Mouse (Mus musculus): ENCODE data around the gene Cacna1d. TPM values are rescaled to one million over a fixed set of nuclear protein-coding genes. Genes with fewer than 3 reads are reported as not detected.

Cacna1d gene
- total and polyA plus RNA-seq, 3 experiments: not detected

DNA sequence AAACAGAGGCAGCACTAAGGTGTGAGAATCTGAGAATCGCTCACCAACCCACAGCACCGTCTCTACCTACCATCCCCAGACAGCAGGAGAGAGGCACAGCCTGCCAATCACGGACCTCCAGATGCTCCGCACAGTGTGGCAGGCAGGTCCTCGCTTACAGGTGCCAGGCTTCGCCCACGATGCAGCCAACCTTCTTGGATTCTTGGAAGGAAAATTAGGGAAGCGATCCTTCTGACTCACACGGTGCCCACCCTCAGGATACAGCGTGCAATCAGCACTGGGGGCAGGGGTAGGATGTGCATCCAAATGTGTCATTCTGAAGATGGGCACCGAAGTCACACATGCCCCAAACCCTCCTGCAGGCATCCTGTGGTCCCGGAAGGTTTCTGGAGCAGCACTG is 173.0 kb downstream of the Cacna1d start:
- Histone ChIP-seq H3K27me3 (ENCODE audit: control insufficient read depth in 1 of 2, insufficient read depth in 2 of 2, low read length in 2 of 2) (no peaks in the 10 kb centered on the region; a peak in 1 of 4 replicates), H3K4me3 (ENCODE audit: control insufficient read depth in 1 of 2, insufficient read depth in 1 of 2, low read depth in 2 of 2, low read length in 2 of 2) (no peak overlapping the region), H3K4me1 (ENCODE audit: control insufficient read depth in 1 of 2, insufficient read depth in 2 of 2, low read length in 2 of 2) (no peaks in the 10 kb centered on the region), H3K27ac (ENCODE audit: control insufficient read depth, low read depth, low read length) (no peak overlapping the region), H3K79me2 (ENCODE audit: control insufficient read depth, insufficient read depth, low read length, poor library complexity) (no peaks in the 10 kb centered on the region), H3K9me3 (replicated peaks; ENCODE audit: insufficient read depth, low read length) (no peaks in the 10 kb centered on the region), H3K36me3 (ENCODE audit: control insufficient read depth in 1 of 2, insufficient read depth in 2 of 2, low read length in 2 of 2) (no peaks in the 10 kb centered on the region), H3K9ac (ENCODE audit: control insufficient read depth, low read depth, low read length, poor library complexity, severe bottlenecking) (no peak overlapping the region)
- no peak for DNase-seq (ENCODE audit: low read depth, low spot score)
- no peak for TF ChIP-seq TAL1 (IDR thresholded peaks at IDR 0.05; ENCODE audit: low read length)
- no peak for TF ChIP-seq CTCF (IDR thresholded peaks at IDR 0.05 in 2 of 3, conservative IDR thresholded peaks at IDR 0.05 in 1 of 3; ENCODE audit: control insufficient read depth in 1 of 3, insufficient read depth in 1 of 3, low read depth in 2 of 3, low read length in 3 of 3, poor library complexity in 1 of 3, severe bottlenecking in 1 of 3)
- TF ChIP-seq GATA1 (IDR thresholded peaks at IDR 0.05; ENCODE audit: low read depth, low read length): no peak
- no peak for TF ChIP-seq GABPA (IDR thresholded peaks at IDR 0.05; ENCODE audit: low read depth, low read length)
- no peak for TF ChIP-seq MAFK (IDR thresholded peaks at IDR 0.05; ENCODE audit: borderline replicate concordance, low read depth, low read length)

DNA sequence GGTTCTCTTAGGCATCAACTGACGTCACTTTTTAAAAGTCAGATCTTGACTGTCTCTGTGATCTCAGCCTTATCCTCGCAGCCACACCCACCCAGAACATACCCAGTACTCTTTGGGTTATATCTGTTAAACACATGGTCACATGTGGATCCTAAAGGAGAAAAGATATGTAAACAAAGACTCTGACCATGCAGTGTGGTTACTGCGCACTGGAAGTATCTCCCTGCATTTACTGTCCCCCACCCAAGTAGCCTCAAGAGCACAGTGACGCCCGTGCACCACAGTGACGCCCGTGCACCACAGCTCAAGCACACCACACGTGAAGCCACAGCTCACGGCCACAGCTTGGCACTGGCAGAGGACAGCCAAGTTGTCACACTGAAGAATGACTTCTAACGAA is 173.6 kb downstream of the Cacna1d start:
- no peaks in the 10 kb centered on the region for H3K4me1 ChIP-seq (ENCODE audit: control insufficient read depth in 1 of 2, insufficient read depth in 2 of 2, low read length in 2 of 2)

DNA sequence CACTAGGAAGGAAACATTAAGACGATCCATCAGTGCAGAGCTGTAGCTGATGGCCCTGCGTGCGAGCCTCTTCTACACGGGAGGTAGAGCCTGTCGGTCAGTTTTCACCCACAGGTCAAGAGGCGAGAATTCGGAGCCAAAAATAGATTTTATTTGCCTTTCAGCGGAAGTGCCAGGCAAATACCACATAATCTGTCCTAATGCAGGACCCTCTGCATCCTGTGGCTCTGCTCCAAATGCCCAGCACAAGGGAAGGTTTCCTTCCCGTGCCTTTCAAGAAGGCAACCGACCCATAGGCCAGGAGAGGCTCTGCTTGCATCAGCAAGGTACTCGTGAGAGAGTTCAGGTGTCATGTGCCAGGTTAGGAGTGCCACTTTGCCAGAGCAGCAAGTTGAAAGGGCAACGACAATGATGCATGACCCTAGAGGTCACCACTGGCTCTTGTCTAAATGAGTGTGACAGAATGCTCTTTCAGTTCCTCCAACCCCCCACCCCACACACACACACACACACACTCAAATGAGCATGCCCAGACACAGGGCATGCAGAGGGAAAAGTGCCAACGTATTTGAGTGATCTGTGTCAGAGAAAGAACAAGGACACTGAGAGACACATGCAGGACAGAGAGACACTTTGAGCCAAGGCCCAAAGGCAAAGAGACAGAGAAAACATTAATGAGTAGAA is 179.9 kb downstream of the Cacna1d start:
- DNase-seq (ENCODE audit: low read depth, low spot score): no peak
- no peak overlapping the region for H3K27ac ChIP-seq (ENCODE audit: control insufficient read depth, low read depth, low read length)
- H3K27me3 ChIP-seq (ENCODE audit: control insufficient read depth in 1 of 2, insufficient read depth in 2 of 2, low read length in 2 of 2): no peaks in the 10 kb centered on the region; a peak in 1 of 4 replicates
- no peaks in the 10 kb centered on the region for H3K4me1 ChIP-seq (ENCODE audit: control insufficient read depth in 1 of 2, insufficient read depth in 2 of 2, low read length in 2 of 2)
- H3K4me3 ChIP-seq (ENCODE audit: control insufficient read depth in 1 of 2, insufficient read depth in 1 of 2, low read depth in 2 of 2, low read length in 2 of 2): no peak overlapping the region
- no peak overlapping the region for H3K9ac ChIP-seq (ENCODE audit: control insufficient read depth, low read depth, low read length, poor library complexity, severe bottlenecking)
- H3K36me3 ChIP-seq (ENCODE audit: control insufficient read depth in 1 of 2, insufficient read depth in 2 of 2, low read length in 2 of 2): no peaks in the 10 kb centered on the region
- no peak for TF ChIP-seq CHD1 (IDR thresholded peaks at IDR 0.05; ENCODE audit: low read depth, low read length)
- TF ChIP-seq POLR2AphosphoS5 (IDR thresholded peaks at IDR 0.05; ENCODE audit: borderline replicate concordance, low read depth, low read length): no peak
- TF ChIP-seq ZMIZ1 (IDR thresholded peaks at IDR 0.05; ENCODE audit: low read depth, low read length): no peak
- TF ChIP-seq MAX (IDR thresholded peaks at IDR 0.05; ENCODE audit: low read length): no peak
- TF ChIP-seq MYB (IDR thresholded peaks at IDR 0.05; ENCODE audit: low read depth, low read length): no peak
- TF ChIP-seq ZNF384 (IDR thresholded peaks at IDR 0.05; ENCODE audit: low read depth, low read length): no peak
- TF ChIP-seq POLR2AphosphoS2 (IDR thresholded peaks at IDR 0.05; ENCODE audit: low read length): no peak
- TF ChIP-seq MAFK (IDR thresholded peaks at IDR 0.05; ENCODE audit: borderline replicate concordance, low read depth, low read length): no peak
- no peak for TF ChIP-seq MXI1 (IDR thresholded peaks at IDR 0.05; ENCODE audit: low read depth, low read length)
- no peak for TF ChIP-seq TBP (IDR thresholded peaks at IDR 0.05; ENCODE audit: low read depth, low read length)
- TF ChIP-seq UBTF (IDR thresholded peaks at IDR 0.05; ENCODE audit: borderline replicate concordance, insufficient read depth, low read depth, low read length): no peak
- no peak for TF ChIP-seq RAD21 (IDR thresholded peaks at IDR 0.05; ENCODE audit: low read depth, low read length)
- TF ChIP-seq CHD2 (IDR thresholded peaks at IDR 0.05; ENCODE audit: low read length): no peak
- no peak for TF ChIP-seq JUND (IDR thresholded peaks at IDR 0.05; ENCODE audit: low read depth, low read length)
- no peak for TF ChIP-seq GABPA (IDR thresholded peaks at IDR 0.05; ENCODE audit: low read depth, low read length)
- no peak for TF ChIP-seq MYC (IDR thresholded peaks at IDR 0.05; ENCODE audit: low read depth, low read length)
- H3K79me2 ChIP-seq (ENCODE audit: control insufficient read depth, insufficient read depth, low read length, poor library complexity): no peaks in the 10 kb centered on the region
- H3K9me3 ChIP-seq (replicated peaks; ENCODE audit: insufficient read depth, low read length): no peaks in the 10 kb centered on the region

More for the DNA sequence above, 173.6 kb downstream of the Cacna1d start:
- H3K4me3 ChIP-seq (ENCODE audit: control insufficient read depth in 1 of 2, insufficient read depth in 1 of 2, low read depth in 2 of 2, low read length in 2 of 2): no peak overlapping the region
- H3K27me3 ChIP-seq (ENCODE audit: control insufficient read depth in 1 of 2, insufficient read depth in 2 of 2, low read length in 2 of 2): no peaks in the 10 kb centered on the region; a peak in 1 of 4 replicates
- H3K9me3 ChIP-seq (replicated peaks; ENCODE audit: insufficient read depth, low read length): no peaks in the 10 kb centered on the region
- DNase-seq (ENCODE audit: low read depth, low spot score): no peak
- no peak overlapping the region for H3K9ac ChIP-seq (ENCODE audit: control insufficient read depth, low read depth, low read length, poor library complexity, severe bottlenecking)
- no peaks in the 10 kb centered on the region for H3K79me2 ChIP-seq (ENCODE audit: control insufficient read depth, insufficient read depth, low read length, poor library complexity)
- TF ChIP-seq ZKSCAN1 (IDR thresholded peaks at IDR 0.05; ENCODE audit: low read depth, low read length) (no peak), POLR2AphosphoS2 (IDR thresholded peaks at IDR 0.05; ENCODE audit: low read length) (no peak), CTCF (IDR thresholded peaks at IDR 0.05 in 2 of 3, conservative IDR thresholded peaks at IDR 0.05 in 1 of 3; ENCODE audit: control insufficient read depth in 1 of 3, insufficient read depth in 1 of 3, low read depth in 2 of 3, low read length in 3 of 3, poor library complexity in 1 of 3, severe bottlenecking in 1 of 3) (no peak), EP300 (IDR thresholded peaks at IDR 0.05; ENCODE audit: low read depth in 1 of 2, low read length in 2 of 2) (no peak), MEF2A (IDR thresholded peaks at IDR 0.05; ENCODE audit: extremely low read depth, insufficient replicate concordance, low read depth, low read length, poor library complexity, severe bottlenecking) (no peak), JUND (IDR thresholded peaks at IDR 0.05; ENCODE audit: low read depth, low read length) (no peak), ETS1 (IDR thresholded peaks at IDR 0.05; ENCODE audit: low read depth, low read length) (no peak), ZC3H11A (IDR thresholded peaks at IDR 0.05; ENCODE audit: low read depth, low read length) (no peak), SIN3A (IDR thresholded peaks at IDR 0.05; ENCODE audit: low read length) (no peak), USF1 (IDR thresholded peaks at IDR 0.05; ENCODE audit: low read depth, low read length) (no peak), RAD21 (IDR thresholded peaks at IDR 0.05; ENCODE audit: low read depth, low read length) (no peak), MXI1 (IDR thresholded peaks at IDR 0.05; ENCODE audit: low read depth, low read length) (no peak), CHD1 (IDR thresholded peaks at IDR 0.05; ENCODE audit: low read depth, low read length) (no peak)
- H3K27ac ChIP-seq (ENCODE audit: control insufficient read depth, low read depth, low read length): no peak overlapping the region
- H3K36me3 ChIP-seq (ENCODE audit: control insufficient read depth in 1 of 2, insufficient read depth in 2 of 2, low read length in 2 of 2): no peaks in the 10 kb centered on the region

All from MEL (cell line).